8 mouse cellular contexts compared by ENCODE assay signal in the genomic region with DNA sequence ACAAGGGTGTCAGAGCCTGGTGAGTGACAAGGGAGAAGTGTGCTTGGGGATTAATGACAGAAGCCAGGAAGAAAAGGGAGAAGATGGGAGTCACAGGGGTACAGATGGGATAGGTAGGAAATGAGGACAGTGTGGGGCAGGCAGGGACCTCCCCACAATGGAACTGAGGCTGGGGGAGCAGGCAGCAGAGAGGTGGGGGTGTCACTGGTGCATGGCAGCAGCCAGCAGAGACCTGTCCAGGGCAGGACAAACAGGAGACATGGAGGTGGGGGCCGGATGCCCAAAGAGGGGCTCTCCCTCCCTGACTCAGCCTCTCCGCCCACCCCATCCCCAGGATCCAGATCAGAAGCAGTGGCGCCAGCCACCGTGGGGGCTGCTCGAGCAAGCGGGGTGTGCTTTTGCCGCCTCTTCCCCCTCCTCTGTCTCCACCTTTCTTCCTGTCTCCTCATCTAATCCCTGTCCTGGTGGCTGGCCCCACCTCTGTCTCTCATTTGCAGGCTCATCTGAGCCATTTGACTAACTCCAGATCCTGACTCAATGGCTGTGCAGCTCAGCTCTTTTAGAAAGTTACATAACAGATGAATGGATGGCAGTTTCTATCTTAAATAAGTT. TPM values are rescaled to one million over a fixed set of nuclear protein-coding genes. Genes with fewer than 3 reads are reported as not detected.
DNase-seq lines count a peak whose midpoint lies in the region; ATAC-seq lines count a peak whose summit lies in the region.

No protein-coding gene starts in this region.

- H3K4me2 ChIP-seq in embryonic facial prominence, embryonic 14.5 days (ENCODE audit: low read depth, low read length), result peak overlapping the region; percentile 40
- H3K4me2 ChIP-seq in midbrain, embryonic 14.5 days (ENCODE audit: low read length), result peak overlapping the region; percentile 22

- H3K27me3 ChIP-seq in embryonic facial prominence, embryonic 14.5 days (replicated peaks; ENCODE audit: control insufficient read depth, insufficient read depth, low read length), result no peaks in the 10 kb centered on the region
- no peaks in the 10 kb centered on the region for H3K27me3 ChIP-seq in midbrain, embryonic 14.5 days (ENCODE audit: control insufficient read depth, insufficient read depth, low read length)

- WGBS in embryonic facial prominence, embryonic 14.5 days, result 0% methylated on average over 5 of the region's 7 CpGs
- WGBS in midbrain, embryonic 14.5 days, result 9% methylated on average over 7 of the region's 7 CpGs

- peak overlapping the region; percentile 53 for H3K9ac ChIP-seq in embryonic facial prominence, embryonic 14.5 days (ENCODE audit: low read depth, low read length)
- H3K9ac ChIP-seq in midbrain, embryonic 14.5 days (replicated peaks; ENCODE audit: low read length), result peak overlapping the region; percentile 37; the same call in 1 of the 2 replicates

- H3K27ac ChIP-seq in embryonic facial prominence, embryonic 14.5 days (replicated peaks; ENCODE audit: low read depth, low read length), result peak overlapping the region; percentile 55
- H3K27ac ChIP-seq in midbrain, embryonic 14.5 days (replicated peaks; ENCODE audit: low read depth, low read length), result no peak overlapping the region

- peak; percentile 28 to 44 for DNase-seq in heart, adult 18-20 months
- no peak for DNase-seq in heart, adult 9 months (ENCODE audit: low spot score in 2 of 2)
- DNase-seq in CD4-positive helper T cell, adult 2 months (ENCODE audit: low read depth, low spot score), result peak; percentile 30
- DNase-seq in embryonic facial prominence, embryonic 14.5 days (ENCODE audit: low spot score), result no peak
- no peak for DNase-seq in midbrain, embryonic 14.5 days
- no peak for DNase-seq in gastrocnemius, postnatal 25 days
- no peak for DNase-seq in thymus, adult 18-20 months

- peaks cover 25% of the 10 kb centered on the region for H3K4me1 ChIP-seq in embryonic facial prominence, embryonic 14.5 days (ENCODE audit: control insufficient read depth, insufficient read depth, low read length)
- H3K4me1 ChIP-seq in midbrain, embryonic 14.5 days (ENCODE audit: control insufficient read depth, insufficient read depth, low read length), result peaks cover 13% of the 10 kb centered on the region; the same call in 1 of the 2 replicates

- H3K9me3 ChIP-seq in embryonic facial prominence, embryonic 14.5 days (ENCODE audit: control insufficient read depth, low read length), result no peaks in the 10 kb centered on the region
- H3K9me3 ChIP-seq in midbrain, embryonic 14.5 days (ENCODE audit: control insufficient read depth, low read length), result no peaks in the 10 kb centered on the region

- no peak overlapping the region for H3K4me3 ChIP-seq in embryonic facial prominence, embryonic 14.5 days (ENCODE audit: low read depth, low read length)
- H3K4me3 ChIP-seq in midbrain, embryonic 14.5 days (replicated peaks; ENCODE audit: low read depth, low read length), result no peak overlapping the region

- H3K36me3 ChIP-seq in embryonic facial prominence, embryonic 14.5 days (ENCODE audit: control insufficient read depth, insufficient read depth, low read length), result peaks cover 36% of the 10 kb centered on the region
- peaks cover 37% of the 10 kb centered on the region for H3K36me3 ChIP-seq in midbrain, embryonic 14.5 days (ENCODE audit: control insufficient read depth, insufficient read depth, low read length)

- ATAC-seq in embryonic facial prominence, embryonic 14.5 days (ENCODE audit: low read depth), result peak; percentile 16
- ATAC-seq in inflammation-experienced regulatory T-cells, adult 6 months, result peak; percentile 35
- ATAC-seq in midbrain, embryonic 14.5 days (ENCODE audit: low FRiP score, low TSS enrichment), result no peak

RNA-seq across cellular contexts. Expression of gene Ccdc97, which starts 8.3 kb away (rescaled TPM):
- 10 to 100 TPM; 55.0 to 56.6 TPM for total RNA-seq in heart, adult 18-20 months (2021)
- polyA plus RNA-seq in embryonic facial prominence, embryonic 14.5 days (2014; fragmentation: Nextera tagmentation; extraction: Ambion mirVana), result 25.1 and 28.0 TPM in 2 replicates
- polyA plus RNA-seq in inflammation-experienced regulatory T-cells, adult 6 months (2017; shearing (Covaris generic)), result 10 to 100 TPM; 41.2 to 45.8 (median 45.8) TPM
- 38.3 and 47.7 TPM in 2 replicates for polyA plus RNA-seq in midbrain, embryonic 14.5 days (2014; fragmentation: Nextera tagmentation; extraction: Ambion mirVana)
- 10 to 100 TPM; 33.6 to 36.2 TPM for total RNA-seq in gastrocnemius, postnatal 25 days (2021)

RNA-seq across cellular contexts. Expression of gene Tgfb1, which starts 23.8 kb away (rescaled TPM):
- 10 to 100 TPM; 21.8 to 23.6 TPM for total RNA-seq in heart, adult 18-20 months (2021)
- 3.0 and 3.9 TPM in 2 replicates for polyA plus RNA-seq in embryonic facial prominence, embryonic 14.5 days (2014; fragmentation: Nextera tagmentation; extraction: Ambion mirVana)
- polyA plus RNA-seq in inflammation-experienced regulatory T-cells, adult 6 months (2017; shearing (Covaris generic)), result 1 to 10 TPM; 4.6 to 6.7 (median 5.4) TPM
- 0.67 and 1.1 TPM in 2 replicates for polyA plus RNA-seq in midbrain, embryonic 14.5 days (2014; fragmentation: Nextera tagmentation; extraction: Ambion mirVana)
- 1 to 10 TPM; 6.3 to 7.2 TPM for total RNA-seq in gastrocnemius, postnatal 25 days (2021)

RNA-seq across cellular contexts. Expression of gene B9d2, which starts 30.0 kb away (rescaled TPM):
- total RNA-seq in heart, adult 18-20 months (2021), result 10 to 100 TPM; 10.2 TPM
- polyA plus RNA-seq in embryonic facial prominence, embryonic 14.5 days (2014; fragmentation: Nextera tagmentation; extraction: Ambion mirVana), result 25.1 and 27.5 TPM in 2 replicates
- 10 to 100 TPM; 55.9 to 76.1 (median 57.2) TPM for polyA plus RNA-seq in inflammation-experienced regulatory T-cells, adult 6 months (2017; shearing (Covaris generic))
- 44.3 and 47.9 TPM in 2 replicates for polyA plus RNA-seq in midbrain, embryonic 14.5 days (2014; fragmentation: Nextera tagmentation; extraction: Ambion mirVana)
- total RNA-seq in gastrocnemius, postnatal 25 days (2021), result 1 to 10 TPM; 8.4 to 8.8 TPM

RNA-seq across cellular contexts. Expression of gene Tmem91, which starts 35.7 kb away (rescaled TPM):
- under 1 TPM in 1 of 2 experiments, not detected in 1; 0.22 TPM for total RNA-seq in heart, adult 18-20 months (2021)
- 1.9 and 3.0 TPM in 2 replicates for polyA plus RNA-seq in embryonic facial prominence, embryonic 14.5 days (2014; fragmentation: Nextera tagmentation; extraction: Ambion mirVana)
- polyA plus RNA-seq in inflammation-experienced regulatory T-cells, adult 6 months (2017; shearing (Covaris generic)), result 10 to 100 TPM in 2 of 3 experiments, 1 to 10 TPM in 1; 8.2 to 23.6 (median 14.4) TPM
- 32.8 and 46.5 TPM in 2 replicates for polyA plus RNA-seq in midbrain, embryonic 14.5 days (2014; fragmentation: Nextera tagmentation; extraction: Ambion mirVana)
- not detected for total RNA-seq in gastrocnemius, postnatal 25 days (2021)

RNA-seq across cellular contexts. Expression of gene Hnrnpul1, which starts 43.9 kb away (rescaled TPM):
- total RNA-seq in heart, adult 18-20 months (2021), result 10 to 100 TPM; 70.7 to 71.3 TPM
- polyA plus RNA-seq in embryonic facial prominence, embryonic 14.5 days (2014; fragmentation: Nextera tagmentation; extraction: Ambion mirVana), result 65.9 and 71.9 TPM in 2 replicates
- polyA plus RNA-seq in inflammation-experienced regulatory T-cells, adult 6 months (2017; shearing (Covaris generic)), result 10 to 100 TPM; 46.6 to 56.2 (median 54.7) TPM
- 52.1 and 61.6 TPM in 2 replicates for polyA plus RNA-seq in midbrain, embryonic 14.5 days (2014; fragmentation: Nextera tagmentation; extraction: Ambion mirVana)
- total RNA-seq in gastrocnemius, postnatal 25 days (2021), result 10 to 100 TPM; 55.3 to 57.2 TPM

Comparison
In these comparisons a context has a peak if more than half of its experiments do, and no peak if none do; other contexts are left out.
1. DNase-seq: peak in heart, adult 18-20 months (2 of 2) and CD4-positive helper T cell, adult 2 months (single experiment); none in heart, adult 9 months (0 of 2), embryonic facial prominence, embryonic 14.5 days (single experiment), midbrain, embryonic 14.5 days (single experiment), gastrocnemius, postnatal 25 days (single experiment) and thymus, adult 18-20 months (0 of 2).